Mouse (Mus musculus): ENCODE results near the gene Irs1. TPM values are rescaled to one million over a fixed set of nuclear protein-coding genes. Genes with fewer than 3 reads are reported as not detected.

Gene Irs1
- 8.4 and 10.9 TPM in 2 replicates for polyA plus RNA-seq (2014; fragmentation: Nextera tagmentation; extraction: Ambion mirVana)

- peak; percentile 86 for ATAC-seq (replicated peaks; ENCODE audit: insufficient number of reproducible peaks, low FRiP score, low TSS enrichment)
- peaks cover 23% of the 10 kb centered on the region for H3K4me1 ChIP-seq (ENCODE audit: control insufficient read depth, insufficient read depth, low read length)
Measured at GRCm38 (mm10) chr1:82291151-82291797, at the start of gene Irs1. Irs1 (minus strand) TSS chr1:82291416.

DNA sequence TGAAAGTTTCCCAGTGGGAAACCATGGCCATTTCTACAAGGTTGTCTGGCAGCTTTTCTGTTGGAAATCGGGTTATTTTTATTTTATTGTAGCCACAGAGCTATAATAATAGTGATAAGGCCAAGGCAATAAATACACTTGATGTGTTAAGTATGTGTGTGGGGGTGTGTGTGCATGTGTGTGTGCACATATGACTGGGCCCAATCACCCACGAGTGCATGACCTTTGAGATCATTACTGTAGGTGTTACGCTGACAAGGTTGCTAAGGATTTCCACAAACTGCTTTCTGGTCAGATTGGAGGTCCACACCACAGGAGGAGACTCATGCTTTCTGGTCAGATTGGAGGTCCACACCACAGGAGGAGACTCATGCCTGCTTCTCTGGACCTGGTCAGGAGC lies 43.3 kb upstream of the Irs1 start:
- H3K36me3 ChIP-seq (ENCODE audit: control insufficient read depth, insufficient read depth, low read length), result no peaks in the 10 kb centered on the region
- 85% methylated on average over 3 of the region's 3 CpGs for WGBS (ENCODE audit: insufficient replicate concordance)
- H3K4me1 ChIP-seq (ENCODE audit: control insufficient read depth, insufficient read depth, low read length), result no peaks in the 10 kb centered on the region
- H3K27ac ChIP-seq (ENCODE audit: low read depth, low read length), result no peak overlapping the region
- no peak for ATAC-seq (replicated peaks; ENCODE audit: insufficient number of reproducible peaks, low FRiP score, low TSS enrichment)
- H3K9ac ChIP-seq (ENCODE audit: low read depth, low read length), result no peak overlapping the region
- H3K4me3 ChIP-seq (ENCODE audit: low read depth, low read length), result no peak overlapping the region
- no peaks in the 10 kb centered on the region for H3K27me3 ChIP-seq (ENCODE audit: control insufficient read depth, insufficient read depth, low read length)
- H3K4me2 ChIP-seq, result no peak overlapping the region
- H3K9me3 ChIP-seq (replicated peaks; ENCODE audit: control insufficient read depth, low read length), result no peaks in the 10 kb centered on the region

More at GRCm38 (mm10) chr1:82291151-82291797, at the start of gene Irs1:
- Histone ChIP-seq H3K4me3 (ENCODE audit: low read depth, low read length) (peak within 1 kb of the TSS; percentile 76), H3K9ac (ENCODE audit: low read depth, low read length) (peak within 1 kb of the TSS; percentile 87), H3K36me3 (ENCODE audit: control insufficient read depth, insufficient read depth, low read length) (peaks cover 7% of the 10 kb centered on the region; the same call in 1 of the 2 replicates), H3K27ac (ENCODE audit: low read depth, low read length) (peak within 1 kb of the TSS; percentile 94), H3K9me3 (replicated peaks; ENCODE audit: control insufficient read depth, low read length) (no peaks in the 10 kb centered on the region), H3K4me2 (peak within 1 kb of the TSS; percentile 81), H3K27me3 (ENCODE audit: control insufficient read depth, insufficient read depth, low read length) (peaks cover 3% of the 10 kb centered on the region)
- WGBS (ENCODE audit: insufficient replicate concordance), result under 1% methylated on average over 43 of the region's 60 CpGs

- H3K4me1 ChIP-seq (ENCODE audit: control insufficient read depth, insufficient read depth, low read length), result no peaks in the 10 kb centered on the region
- ATAC-seq (replicated peaks; ENCODE audit: insufficient number of reproducible peaks, low FRiP score, low TSS enrichment), result no peak
- H3K36me3 ChIP-seq (ENCODE audit: control insufficient read depth, insufficient read depth, low read length), result no peaks in the 10 kb centered on the region
- no peak overlapping the region for H3K4me3 ChIP-seq (ENCODE audit: low read depth, low read length)
- H3K4me2 ChIP-seq, result no peak overlapping the region
- H3K27ac ChIP-seq (ENCODE audit: low read depth, low read length), result no peak overlapping the region
- no peaks in the 10 kb centered on the region for H3K27me3 ChIP-seq (ENCODE audit: control insufficient read depth, insufficient read depth, low read length)
- no peaks in the 10 kb centered on the region for H3K9me3 ChIP-seq (replicated peaks; ENCODE audit: control insufficient read depth, low read length)
- H3K9ac ChIP-seq (ENCODE audit: low read depth, low read length), result no peak overlapping the region
Measured at GRCm38 (mm10) chr1:82329954-82330247, 38.7 kb upstream of the Irs1 start.

DNA sequence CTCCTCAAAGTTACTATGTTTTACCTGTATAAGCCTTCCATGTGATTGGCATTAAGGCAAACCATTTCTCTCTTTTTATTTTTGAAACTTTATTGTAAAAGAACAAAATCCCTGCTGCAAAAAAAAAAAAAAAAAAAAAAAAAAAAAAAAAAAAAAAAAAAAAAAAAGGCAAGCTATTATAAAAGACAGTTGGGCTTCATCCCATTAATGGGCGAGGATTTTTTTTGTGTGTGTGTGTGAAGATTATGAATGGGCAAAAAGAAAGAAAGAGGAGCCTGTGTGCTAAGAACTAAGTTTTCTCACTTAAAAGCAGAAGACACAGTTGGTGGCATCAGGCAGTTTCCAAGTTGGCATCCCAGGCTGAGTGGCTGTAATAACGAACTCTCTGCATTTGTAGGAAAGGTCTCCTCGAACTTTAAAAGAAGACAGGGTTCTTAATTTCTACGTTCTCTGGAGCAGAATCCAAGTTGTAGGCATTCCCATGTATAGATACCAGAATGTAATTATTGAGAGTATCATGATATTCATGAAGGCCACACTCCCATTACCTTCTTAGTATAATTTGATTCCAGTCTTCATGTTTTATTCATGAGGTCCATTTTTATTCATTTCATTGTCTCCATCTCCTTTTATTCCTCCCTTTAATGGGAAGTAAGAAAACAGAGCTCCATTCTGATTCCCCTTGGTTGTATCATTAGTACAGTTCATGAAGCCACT lies 38.2 kb upstream of the Irs1 start:
- ATAC-seq (replicated peaks; ENCODE audit: insufficient number of reproducible peaks, low FRiP score, low TSS enrichment), result no peak
- Histone ChIP-seq H3K27me3 (ENCODE audit: control insufficient read depth, insufficient read depth, low read length) (no peaks in the 10 kb centered on the region), H3K4me1 (ENCODE audit: control insufficient read depth, insufficient read depth, low read length) (no peaks in the 10 kb centered on the region), H3K9ac (ENCODE audit: low read depth, low read length) (no peak overlapping the region), H3K27ac (ENCODE audit: low read depth, low read length) (no peak overlapping the region), H3K4me3 (ENCODE audit: low read depth, low read length) (no peak overlapping the region), H3K4me2 (no peak overlapping the region), H3K36me3 (ENCODE audit: control insufficient read depth, insufficient read depth, low read length) (no peaks in the 10 kb centered on the region), H3K9me3 (replicated peaks; ENCODE audit: control insufficient read depth, low read length) (no peaks in the 10 kb centered on the region)
- WGBS (ENCODE audit: insufficient replicate concordance), result 81% methylated on average over 4 of the region's 4 CpGs

GRCm38 (mm10) chr1:82328033-82328775 lies 37.0 kb upstream of the Irs1 start:
- ATAC-seq (replicated peaks; ENCODE audit: insufficient number of reproducible peaks, low FRiP score, low TSS enrichment), result peak; percentile 67; the same call in 1 of the 2 replicates
- Histone ChIP-seq H3K36me3 (ENCODE audit: control insufficient read depth, insufficient read depth, low read length) (no peaks in the 10 kb centered on the region), H3K4me1 (ENCODE audit: control insufficient read depth, insufficient read depth, low read length) (no peaks in the 10 kb centered on the region), H3K27ac (ENCODE audit: low read depth, low read length) (no peak overlapping the region), H3K4me2 (no peak overlapping the region), H3K9me3 (replicated peaks; ENCODE audit: control insufficient read depth, low read length) (no peaks in the 10 kb centered on the region), H3K27me3 (ENCODE audit: control insufficient read depth, insufficient read depth, low read length) (no peaks in the 10 kb centered on the region), H3K4me3 (ENCODE audit: low read depth, low read length) (no peak overlapping the region), H3K9ac (ENCODE audit: low read depth, low read length) (no peak overlapping the region)
- 81% methylated on average over 7 of the region's 7 CpGs for WGBS (ENCODE audit: insufficient replicate concordance)

DNA sequence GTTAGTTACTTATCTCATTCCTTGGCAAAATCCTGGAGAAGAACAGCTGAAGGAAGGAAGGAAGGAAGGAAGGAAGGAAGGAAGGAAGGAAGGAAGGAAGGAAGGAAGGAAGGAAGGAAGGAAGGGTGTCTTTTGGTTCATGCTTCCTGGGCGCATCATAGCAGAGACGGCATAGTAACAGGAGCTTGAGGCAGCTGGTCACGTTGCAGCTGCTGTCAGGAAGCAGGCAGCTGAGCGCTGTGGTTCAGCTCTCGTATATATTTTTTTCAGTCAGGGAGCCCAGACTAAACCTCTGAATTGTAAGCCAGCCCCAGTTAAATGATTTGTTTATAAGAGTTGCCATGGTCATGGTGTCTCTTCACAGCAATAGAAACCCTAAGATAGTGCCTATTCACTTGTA lies 34.9 kb upstream of the Irs1 start:
- no peak for ATAC-seq (replicated peaks; ENCODE audit: insufficient number of reproducible peaks, low FRiP score, low TSS enrichment)
- 80% methylated on average over 5 of the region's 5 CpGs for WGBS (ENCODE audit: insufficient replicate concordance)
- Histone ChIP-seq H3K4me3 (ENCODE audit: low read depth, low read length) (no peak overlapping the region), H3K4me1 (ENCODE audit: control insufficient read depth, insufficient read depth, low read length) (no peaks in the 10 kb centered on the region), H3K27me3 (ENCODE audit: control insufficient read depth, insufficient read depth, low read length) (no peaks in the 10 kb centered on the region), H3K9ac (ENCODE audit: low read depth, low read length) (no peak overlapping the region), H3K4me2 (no peak overlapping the region), H3K9me3 (replicated peaks; ENCODE audit: control insufficient read depth, low read length) (no peaks in the 10 kb centered on the region), H3K27ac (ENCODE audit: low read depth, low read length) (no peak overlapping the region), H3K36me3 (ENCODE audit: control insufficient read depth, insufficient read depth, low read length) (no peaks in the 10 kb centered on the region)

GRCm38 (mm10) chr1:82324131-82324785 lies 33.0 kb upstream of the Irs1 start:
- WGBS (ENCODE audit: insufficient replicate concordance), result 58% methylated on average over 4 of the region's 4 CpGs
- no peak overlapping the region for H3K27ac ChIP-seq (ENCODE audit: low read depth, low read length)
- no peak for ATAC-seq (replicated peaks; ENCODE audit: insufficient number of reproducible peaks, low FRiP score, low TSS enrichment)
- no peaks in the 10 kb centered on the region for H3K9me3 ChIP-seq (replicated peaks; ENCODE audit: control insufficient read depth, low read length)
- no peak overlapping the region for H3K9ac ChIP-seq (ENCODE audit: low read depth, low read length)
- H3K4me2 ChIP-seq, result no peak overlapping the region
- H3K4me1 ChIP-seq (ENCODE audit: control insufficient read depth, insufficient read depth, low read length), result no peaks in the 10 kb centered on the region
- no peak overlapping the region for H3K4me3 ChIP-seq (ENCODE audit: low read depth, low read length)
- no peaks in the 10 kb centered on the region for H3K36me3 ChIP-seq (ENCODE audit: control insufficient read depth, insufficient read depth, low read length)
- no peaks in the 10 kb centered on the region for H3K27me3 ChIP-seq (ENCODE audit: control insufficient read depth, insufficient read depth, low read length)

DNA sequence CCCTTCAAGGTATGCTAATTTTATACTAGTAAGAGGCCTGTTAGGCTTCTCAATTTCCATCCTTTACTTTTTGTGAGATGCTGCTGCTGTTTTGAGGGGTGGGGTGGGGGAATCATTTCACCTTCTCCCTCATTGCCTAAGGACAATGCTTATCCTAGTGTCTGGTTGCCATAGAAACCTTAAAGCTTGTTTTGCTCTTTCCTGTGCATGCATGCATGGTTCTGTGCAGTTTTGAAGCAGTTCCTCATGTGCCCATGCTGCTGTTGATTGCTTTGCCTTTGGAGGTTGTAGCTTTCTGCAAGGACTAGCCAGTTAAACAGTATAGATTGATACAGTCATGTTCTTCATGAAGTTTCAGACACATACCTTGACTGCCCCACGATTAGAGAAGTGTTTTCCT lies 30.2 kb upstream of the Irs1 start:
- ATAC-seq (replicated peaks; ENCODE audit: insufficient number of reproducible peaks, low FRiP score, low TSS enrichment), result no peak

More for the DNA sequence above, 30.2 kb upstream of the Irs1 start:
- Histone ChIP-seq H3K9ac (ENCODE audit: low read depth, low read length) (no peak overlapping the region), H3K4me2 (no peak overlapping the region), H3K9me3 (replicated peaks; ENCODE audit: control insufficient read depth, low read length) (no peaks in the 10 kb centered on the region), H3K4me3 (ENCODE audit: low read depth, low read length) (no peak overlapping the region), H3K4me1 (ENCODE audit: control insufficient read depth, insufficient read depth, low read length) (peaks cover 3% of the 10 kb centered on the region), H3K27ac (ENCODE audit: low read depth, low read length) (no peak overlapping the region), H3K27me3 (ENCODE audit: control insufficient read depth, insufficient read depth, low read length) (no peaks in the 10 kb centered on the region), H3K36me3 (ENCODE audit: control insufficient read depth, insufficient read depth, low read length) (no peaks in the 10 kb centered on the region)
- 81% methylated on average over 1 of the region's 1 CpGs for WGBS (ENCODE audit: insufficient replicate concordance)

Measured in heart, embryonic 11.5 days (tissue).